Mouse (Mus musculus): ENCODE results near the gene Prrt1.

- no peak for TF ChIP-seq POLR2A (IDR thresholded peaks at IDR 0.05; ENCODE audit: low read depth, low read length)
- no peak for TF ChIP-seq CTCF (IDR thresholded peaks at IDR 0.05; ENCODE audit: borderline replicate concordance, insufficient read depth, low read length)
Observed at GRCm38 (mm10) chr17:34629796-34630603, 667 bp downstream of the Prrt1 start.

Measured in embryonic fibroblast, embryonic 13.5 days (primary cell).